Mouse (Mus musculus) limb, embryonic 10.5 days (tissue): ENCODE results near the gene Wnt5a. TPM values are rescaled to one million over a fixed set of nuclear protein-coding genes. Genes with fewer than 3 reads are reported as not detected.

ENCODE experiments used
- DNase-seq: peaks from one replicate; pipeline ENCODE4 v3.0.0-alpha.2; 2017; ENCODE audit warnings: low spot score
- H3K27ac ChIP-seq: fragments of 300-500 bp; sonication (generic); 2 replicates; pipeline ENCODE4 v1.5.1; 2016; ENCODE audit warnings: mild to moderate bottlenecking
- H3K27me3 ChIP-seq: fragments of 300-500 bp; sonication (generic); 2 replicates; pipeline ENCODE4 v1.6.1; 2016; ENCODE audit warnings: low read depth, mild to moderate bottlenecking; ENCODE audit not compliant: poor library complexity, severe bottlenecking
- H3K36me3 ChIP-seq: fragments of 300-500 bp; sonication (generic); 2 replicates; pipeline ENCODE4 v1.6.1; 2016; ENCODE audit warnings: mild to moderate bottlenecking, moderate library complexity
- H3K4me1 ChIP-seq: fragments of 300-500 bp; sonication (generic); 2 replicates; pipeline ENCODE4 v1.6.1; 2016
- H3K4me3 ChIP-seq: fragments of 300-500 bp; sonication (generic); 2 replicates; pipeline ENCODE4 v1.5.1; 2016; ENCODE audit warnings: mild to moderate bottlenecking, moderate library complexity
- H3K9me3 ChIP-seq: fragments of 300-500 bp; sonication (generic); replicated peaks from 2 replicates; pipeline ENCODE4 v1.6.1; 2016; ENCODE audit warnings: mild to moderate bottlenecking
- WGBS: fragments of 180-500 bp; shearing (Covaris S2); methylation state at CpG from one replicate; pipeline ENCODE4 v1.1.7; 2016; 5-methylcytosine and 5-hydroxymethylcytosine counted together
- polyA plus RNA-seq: library from polyadenylated mRNA; unstranded; fragments of >200 nt; fragmentation: Nextera tagmentation; extraction: Ambion mirVana; gene quantifications from 2 replicates; pipeline ENCODE4 v1.2.1, GENCODE M21; 2016

Gene Wnt5a
- polyA plus RNA-seq, 1 experiment from 2014 or later: 91.9 TPM

GRCm38 (mm10) chr14:28501216-28501878, 3.2 kb upstream of the Wnt5a start:
- WGBS: 32% methylated on average over 12 of the region's 12 CpGs
- H3K4me3 ChIP-seq: no peak overlapping the region
- peak overlapping the region; percentile 76 for H3K27ac ChIP-seq
- H3K27me3 ChIP-seq: peaks cover 20% of the 10 kb centered on the region
- H3K4me1 ChIP-seq: peaks cover 42% of the 10 kb centered on the region
- no peaks in the 10 kb centered on the region for H3K9me3 ChIP-seq
- no peaks in the 10 kb centered on the region for H3K36me3 ChIP-seq
- DNase-seq: no peak

- peaks cover 2% of the 10 kb centered on the region; the same call in 1 of the 2 replicates for H3K36me3 ChIP-seq
- peak overlapping the region; percentile 2; the same call in 1 of the 2 replicates for H3K4me3 ChIP-seq
- peaks cover 21% of the 10 kb centered on the region for H3K27me3 ChIP-seq
- H3K4me1 ChIP-seq: peaks cover 49% of the 10 kb centered on the region
- H3K27ac ChIP-seq: peak overlapping the region; percentile 99; the same call in 1 of the 2 replicates
- no peaks in the 10 kb centered on the region for H3K9me3 ChIP-seq
- DNase-seq: no peak
- WGBS: 81% methylated on average over 2 of the region's 2 CpGs
Observed at GRCm38 (mm10) chr14:28503276-28503675, 1.3 kb upstream of the Wnt5a start.

GRCm38 (mm10) chr14:28505051-28505585, 568 bp downstream of the Wnt5a start:
- peak overlapping the region; percentile 99 for H3K27ac ChIP-seq
- peaks cover 11% of the 10 kb centered on the region for H3K36me3 ChIP-seq
- DNase-seq: peak; percentile 77
- H3K4me1 ChIP-seq: peaks cover 61% of the 10 kb centered on the region
- under 1% methylated on average over 22 of the region's 22 CpGs for WGBS
- H3K9me3 ChIP-seq: no peaks in the 10 kb centered on the region
- peak overlapping the region; percentile 91 for H3K4me3 ChIP-seq
- H3K27me3 ChIP-seq: peaks cover 22% of the 10 kb centered on the region

GRCm38 (mm10) chr14:28505586-28506375, 1.2 kb downstream of the Wnt5a start:
- Histone ChIP-seq H3K27ac (peak overlapping the region; percentile 99), H3K4me1 (peaks cover 63% of the 10 kb centered on the region), H3K27me3 (peaks cover 17% of the 10 kb centered on the region), H3K36me3 (peaks cover 15% of the 10 kb centered on the region), H3K9me3 (no peaks in the 10 kb centered on the region), H3K4me3 (peak overlapping the region; percentile 91)
- WGBS: under 1% methylated on average over 62 of the region's 62 CpGs
- DNase-seq: peak; percentile 79

GRCm38 (mm10) chr14:28506376-28506831, 1.9 kb downstream of the Wnt5a start:
- no peaks in the 10 kb centered on the region for H3K9me3 ChIP-seq
- peak overlapping the region; percentile 99 for H3K27ac ChIP-seq
- H3K27me3 ChIP-seq: peaks cover 17% of the 10 kb centered on the region
- peak; percentile 83 for DNase-seq
- H3K36me3 ChIP-seq: peaks cover 15% of the 10 kb centered on the region
- H3K4me3 ChIP-seq: peak overlapping the region; percentile 91
- WGBS: under 1% methylated on average over 29 of the region's 29 CpGs
- H3K4me1 ChIP-seq: peaks cover 63% of the 10 kb centered on the region

GRCm38 (mm10) chr14:28507011-28507410, 2.5 kb downstream of the Wnt5a start:
- no peak for DNase-seq
- peaks cover 17% of the 10 kb centered on the region for H3K27me3 ChIP-seq
- no peaks in the 10 kb centered on the region for H3K9me3 ChIP-seq
- H3K36me3 ChIP-seq: peaks cover 19% of the 10 kb centered on the region
- peak overlapping the region; percentile 99 for H3K27ac ChIP-seq
- H3K4me3 ChIP-seq: peak overlapping the region; percentile 91
- under 1% methylated on average over 15 of the region's 15 CpGs for WGBS
- peaks cover 62% of the 10 kb centered on the region for H3K4me1 ChIP-seq

GRCm38 (mm10) chr14:28507471-28507870, 2.9 kb downstream of the Wnt5a start:
- peak; percentile 88 for DNase-seq
- H3K27ac ChIP-seq: peak overlapping the region; percentile 99
- peaks cover 62% of the 10 kb centered on the region for H3K4me1 ChIP-seq
- no peaks in the 10 kb centered on the region for H3K9me3 ChIP-seq
- H3K4me3 ChIP-seq: peak overlapping the region; percentile 91
- H3K27me3 ChIP-seq: peaks cover 14% of the 10 kb centered on the region
- WGBS: under 1% methylated on average over 18 of the region's 18 CpGs
- H3K36me3 ChIP-seq: peaks cover 24% of the 10 kb centered on the region

- peaks cover 35% of the 10 kb centered on the region for H3K36me3 ChIP-seq
- no peaks in the 10 kb centered on the region for H3K9me3 ChIP-seq
- H3K4me3 ChIP-seq: peak overlapping the region; percentile 91
- peaks cover 6% of the 10 kb centered on the region; the same call in 1 of the 2 replicates for H3K27me3 ChIP-seq
- peak; percentile 58 for DNase-seq
- peaks cover 62% of the 10 kb centered on the region for H3K4me1 ChIP-seq
- peak overlapping the region; percentile 99 for H3K27ac ChIP-seq
- WGBS: 6% methylated on average over 27 of the region's 27 CpGs
Observed at GRCm38 (mm10) chr14:28508288-28509258, 4.0 kb downstream of the Wnt5a start.

GRCm38 (mm10) chr14:28509441-28510340, 5.1 kb downstream of the Wnt5a start:
- Histone ChIP-seq H3K9me3 (no peaks in the 10 kb centered on the region), H3K4me1 (peaks cover 60% of the 10 kb centered on the region), H3K36me3 (peaks cover 46% of the 10 kb centered on the region), H3K4me3 (peak overlapping the region; percentile 91), H3K27me3 (0 out of 2 replicates have a peak, but pooled peaks cover 6% of the 10 kb centered on the region), H3K27ac (peak overlapping the region; percentile 99)
- peak; percentile 90 for DNase-seq
- under 1% methylated on average over 47 of the region's 47 CpGs for WGBS

- peak overlapping the region; percentile 99 for H3K27ac ChIP-seq
- DNase-seq: peak; percentile 73
- H3K4me3 ChIP-seq: peak overlapping the region; percentile 91
- 0 out of 2 replicates have a peak, but pooled peaks cover 6% of the 10 kb centered on the region for H3K27me3 ChIP-seq
- H3K36me3 ChIP-seq: peaks cover 54% of the 10 kb centered on the region
- under 1% methylated on average over 29 of the region's 29 CpGs for WGBS
- H3K4me1 ChIP-seq: peaks cover 67% of the 10 kb centered on the region
- no peaks in the 10 kb centered on the region for H3K9me3 ChIP-seq
Observed at GRCm38 (mm10) chr14:28510341-28511028, 5.9 kb downstream of the Wnt5a start.
